Mouse (Mus musculus): Measurements from ENCODE around the gene Sp1. TPM values are rescaled to one million over a fixed set of nuclear protein-coding genes. Genes with fewer than 3 reads are reported as not detected.
A peak's percentile ranks its signal among the peaks of the same experiment; 100 is the strongest.

The Sp1 gene
- polyA plus RNA-seq, 1 experiment: 11.7 TPM

- H3K79me2 ChIP-seq (ENCODE audit: control insufficient read depth, insufficient read depth): peaks cover 46% of the 10 kb centered on the region
- H3K4me3 ChIP-seq: peak overlapping the region; percentile 33
- peak in 1 of 3 experiments; percentile 19 for TF ChIP-seq MYOD1 (IDR thresholded peaks at IDR 0.05; ENCODE audit: control insufficient read depth in 1 of 3, insufficient read length in 2 of 3, low read depth in 2 of 3)
- TF ChIP-seq TCF12 (IDR thresholded peaks at IDR 0.05; ENCODE audit: insufficient read depth, poor library complexity, severe bottlenecking): no peak
- TF ChIP-seq POLR2AphosphoS2 (IDR thresholded peaks at IDR 0.05; ENCODE audit: insufficient read length, low read depth): peak; percentile 26
- TF ChIP-seq SRF (IDR thresholded peaks at IDR 0.05; ENCODE audit: control insufficient read depth, insufficient read length, low read depth): no peak
- TF ChIP-seq POLR2A (IDR thresholded peaks at IDR 0.05; ENCODE audit: insufficient read length, low read depth): peak; percentile 66
- TF ChIP-seq MAX (IDR thresholded peaks at IDR 0.05; ENCODE audit: low read depth): no peak
- no peak for TF ChIP-seq REST (IDR thresholded peaks at IDR 0.05; ENCODE audit: insufficient read depth, insufficient read length)
- TF ChIP-seq MYOG (IDR thresholded peaks at IDR 0.05; ENCODE audit: control insufficient read depth in 1 of 3, insufficient read depth in 1 of 3, insufficient read length in 2 of 3, low read depth in 2 of 3): no peak
- no peak for TF ChIP-seq USF1 (IDR thresholded peaks at IDR 0.05; ENCODE audit: low read depth)
- H3K27me3 ChIP-seq (ENCODE audit: control insufficient read depth, insufficient read depth, insufficient read length): no peaks in the 10 kb centered on the region
- peak overlapping the region; percentile 79 for H3K4me2 ChIP-seq (ENCODE audit: low read depth)
- peaks cover 30% of the 10 kb centered on the region for H3K36me3 ChIP-seq (ENCODE audit: control insufficient read depth, insufficient read depth)
- no peak overlapping the region for H3ac ChIP-seq (ENCODE audit: control insufficient read depth, insufficient read length)
Measured at GRCm38 (mm10) chr15:102406196-102406911, 411 bp downstream of the Sp1 start.

GRCm38 (mm10) chr15:102406912-102407580, 1.1 kb downstream of the Sp1 start:
- H3K4me2 ChIP-seq (ENCODE audit: low read depth): peak overlapping the region; percentile 79
- peaks cover 53% of the 10 kb centered on the region for H3K79me2 ChIP-seq (ENCODE audit: control insufficient read depth, insufficient read depth)
- TF ChIP-seq POLR2AphosphoS2 (IDR thresholded peaks at IDR 0.05; ENCODE audit: insufficient read length, low read depth): no peak
- no peaks in the 10 kb centered on the region for H3K27me3 ChIP-seq (ENCODE audit: control insufficient read depth, insufficient read depth, insufficient read length)
- peaks cover 37% of the 10 kb centered on the region for H3K36me3 ChIP-seq (ENCODE audit: control insufficient read depth, insufficient read depth)
- peak overlapping the region; percentile 33 for H3K4me3 ChIP-seq
- no peak overlapping the region for H3ac ChIP-seq (ENCODE audit: control insufficient read depth, insufficient read length)

- Histone ChIP-seq H3K79me2 (ENCODE audit: control insufficient read depth, insufficient read depth) (peaks cover 62% of the 10 kb centered on the region), H3K36me3 (ENCODE audit: control insufficient read depth, insufficient read depth) (peaks cover 45% of the 10 kb centered on the region), H3K4me3 (peak overlapping the region; percentile 33), H3K27me3 (ENCODE audit: control insufficient read depth, insufficient read depth, insufficient read length) (no peaks in the 10 kb centered on the region), H3K4me2 (ENCODE audit: low read depth) (peak overlapping the region; percentile 79), H3ac (ENCODE audit: control insufficient read depth, insufficient read length) (no peak overlapping the region)
- TF ChIP-seq SRF (IDR thresholded peaks at IDR 0.05; ENCODE audit: control insufficient read depth, insufficient read length, low read depth): no peak
Measured at GRCm38 (mm10) chr15:102407681-102408557, 2.0 kb downstream of the Sp1 start.

- no peak overlapping the region for H3ac ChIP-seq (ENCODE audit: control insufficient read depth, insufficient read length)
- no peaks in the 10 kb centered on the region for H3K27me3 ChIP-seq (ENCODE audit: control insufficient read depth, insufficient read depth, insufficient read length)
- H3K4me3 ChIP-seq: no peak overlapping the region
- H3K36me3 ChIP-seq (ENCODE audit: control insufficient read depth, insufficient read depth): peaks cover 45% of the 10 kb centered on the region
- peaks cover 69% of the 10 kb centered on the region for H3K79me2 ChIP-seq (ENCODE audit: control insufficient read depth, insufficient read depth)
- H3K4me2 ChIP-seq (ENCODE audit: low read depth): peak overlapping the region; percentile 25
- TF ChIP-seq TCF12 (IDR thresholded peaks at IDR 0.05; ENCODE audit: insufficient read depth, poor library complexity, severe bottlenecking) (no peak), MYOG (IDR thresholded peaks at IDR 0.05; ENCODE audit: control insufficient read depth in 1 of 3, insufficient read depth in 1 of 3, insufficient read length in 2 of 3, low read depth in 2 of 3) (no peak), MYOD1 (IDR thresholded peaks at IDR 0.05; ENCODE audit: control insufficient read depth in 1 of 3, insufficient read length in 2 of 3, low read depth in 2 of 3) (no peak), USF1 (IDR thresholded peaks at IDR 0.05; ENCODE audit: low read depth) (no peak)
Measured at GRCm38 (mm10) chr15:102408558-102409130, 2.7 kb downstream of the Sp1 start.

- Histone ChIP-seq H3ac (ENCODE audit: control insufficient read depth, insufficient read length) (no peak overlapping the region), H3K36me3 (ENCODE audit: control insufficient read depth, insufficient read depth) (peaks cover 45% of the 10 kb centered on the region), H3K4me3 (no peak overlapping the region), H3K27me3 (ENCODE audit: control insufficient read depth, insufficient read depth, insufficient read length) (no peaks in the 10 kb centered on the region), H3K4me2 (ENCODE audit: low read depth) (peak overlapping the region; percentile 25), H3K79me2 (ENCODE audit: control insufficient read depth, insufficient read depth) (peaks cover 76% of the 10 kb centered on the region)
- no peak for TF ChIP-seq POLR2AphosphoS2 (IDR thresholded peaks at IDR 0.05; ENCODE audit: insufficient read length, low read depth)
- no peak for TF ChIP-seq MYOD1 (IDR thresholded peaks at IDR 0.05; ENCODE audit: control insufficient read depth in 1 of 3, insufficient read length in 2 of 3, low read depth in 2 of 3)
- TF ChIP-seq CEBPB (IDR thresholded peaks at IDR 0.05; ENCODE audit: insufficient read depth, poor library complexity, severe bottlenecking): no peak
- no peak for TF ChIP-seq MYOG (IDR thresholded peaks at IDR 0.05; ENCODE audit: control insufficient read depth in 1 of 3, insufficient read depth in 1 of 3, insufficient read length in 2 of 3, low read depth in 2 of 3)
- no peak for TF ChIP-seq MAX (IDR thresholded peaks at IDR 0.05; ENCODE audit: low read depth)
- no peak for TF ChIP-seq SRF (IDR thresholded peaks at IDR 0.05; ENCODE audit: control insufficient read depth, insufficient read length, low read depth)
- no peak for TF ChIP-seq TCF3 (IDR thresholded peaks at IDR 0.05; ENCODE audit: insufficient read length, low read depth)
- no peak for TF ChIP-seq POLR2A (IDR thresholded peaks at IDR 0.05; ENCODE audit: insufficient read length, low read depth)
- TF ChIP-seq REST (IDR thresholded peaks at IDR 0.05; ENCODE audit: insufficient read depth, insufficient read length): no peak
- TF ChIP-seq USF1 (IDR thresholded peaks at IDR 0.05; ENCODE audit: low read depth): no peak
- no peak for TF ChIP-seq TCF12 (IDR thresholded peaks at IDR 0.05; ENCODE audit: insufficient read depth, poor library complexity, severe bottlenecking)
Measured at GRCm38 (mm10) chr15:102409286-102409685, 3.3 kb downstream of the Sp1 start.
